In genomic region chr4:109201582-109202424, GRCm38 (mm10) we compare ENCODE assay signal across 8 mouse cellular contexts. TPM values are rescaled to one million over a fixed set of nuclear protein-coding genes. Genes with fewer than 3 reads are reported as not detected.
A peak's percentile ranks its signal among the peaks of the same experiment; 100 is the strongest.
DNase-seq lines count a peak whose midpoint lies in the region; ATAC-seq and TF ChIP-seq lines count a peak whose summit lies in the region.

Osbpl9 (minus strand) TSS chr4:109202272.

- H3K4me3 ChIP-seq in MEL (ENCODE audit: control insufficient read depth in 1 of 2, insufficient read depth in 1 of 2, low read depth in 2 of 2, low read length in 2 of 2), result peak within 1 kb of the TSS; percentile 82 to 83
- peak within 1 kb of the TSS; percentile 80 for H3K4me3 ChIP-seq in cerebellum, adult 2 months (replicated peaks; ENCODE audit: insufficient read depth, low read depth, low read length)
- H3K4me3 ChIP-seq in forebrain, postnatal 0 days (ENCODE audit: low read depth, low read length), result peak within 1 kb of the TSS; percentile 84
- H3K4me3 ChIP-seq in lung, embryonic 15.5 days, result peak within 1 kb of the TSS; percentile 74

- H3K4me1 ChIP-seq in MEL (ENCODE audit: control insufficient read depth in 1 of 2, insufficient read depth in 2 of 2, low read length in 2 of 2), result peaks cover 0 to 2% of the 10 kb centered on the region in 2 experiments; a peak in 2 of 4 replicates
- H3K4me1 ChIP-seq in cerebellum, adult 2 months (ENCODE audit: control insufficient read depth, insufficient read depth, low read length), result 0 out of 2 replicates have a peak, but pooled peaks cover 2% of the 10 kb centered on the region
- 0 out of 2 replicates have a peak, but pooled peaks cover 8% of the 10 kb centered on the region for H3K4me1 ChIP-seq in forebrain, postnatal 0 days (ENCODE audit: insufficient read depth)
- peaks cover 20% of the 10 kb centered on the region; the same call in 1 of the 2 replicates for H3K4me1 ChIP-seq in lung, embryonic 15.5 days

- TF ChIP-seq EP300 in MEL (IDR thresholded peaks at IDR 0.05; ENCODE audit: low read depth in 1 of 2, low read length in 2 of 2), result no peak

- peak within 1 kb of the TSS; percentile 88 for H3K4me2 ChIP-seq in forebrain, postnatal 0 days (ENCODE audit: low read depth)
- H3K4me2 ChIP-seq in lung, embryonic 15.5 days, result peak within 1 kb of the TSS; percentile 87

- ATAC-seq in forebrain, postnatal 0 days, result peak; percentile 97
- peak; percentile 99 for ATAC-seq in lung, embryonic 15.5 days (ENCODE audit: borderline replicate concordance, extremely low read depth, low FRiP score, low TSS enrichment)

- H3K9ac ChIP-seq in MEL (ENCODE audit: control insufficient read depth, low read depth, low read length, poor library complexity, severe bottlenecking), result peak within 1 kb of the TSS; percentile 66
- peak within 1 kb of the TSS; percentile 83 for H3K9ac ChIP-seq in forebrain, postnatal 0 days
- peak within 1 kb of the TSS; percentile 50 for H3K9ac ChIP-seq in lung, embryonic 15.5 days

- peaks cover 1 to 2% of the 10 kb centered on the region in 2 experiments; a peak in 2 of 4 replicates for H3K27me3 ChIP-seq in MEL (ENCODE audit: control insufficient read depth in 1 of 2, insufficient read depth in 2 of 2, low read length in 2 of 2)
- no peaks in the 10 kb centered on the region for H3K27me3 ChIP-seq in cerebellum, adult 2 months (ENCODE audit: control insufficient read depth, insufficient read depth, low read length)
- H3K27me3 ChIP-seq in forebrain, postnatal 0 days (ENCODE audit: insufficient read depth, low read length), result no peaks in the 10 kb centered on the region
- no peaks in the 10 kb centered on the region for H3K27me3 ChIP-seq in lung, embryonic 15.5 days

- no peaks in the 10 kb centered on the region for H3K79me2 ChIP-seq in MEL (ENCODE audit: control insufficient read depth, insufficient read depth, low read length, poor library complexity)

- peak; percentile 47 to 69; a peak in 3 of 4 replicates for TF ChIP-seq POLR2A in MEL (IDR thresholded peaks at IDR 0.05; ENCODE audit: control insufficient read depth in 1 of 2, insufficient read depth in 1 of 2, low read depth in 1 of 2, low read length in 2 of 2, poor library complexity in 1 of 2)
- TF ChIP-seq POLR2A in cerebellum, adult 2 months (IDR thresholded peaks at IDR 0.05; ENCODE audit: borderline replicate concordance, insufficient read depth, low read length), result peak; percentile 93

- H3K9me3 ChIP-seq in MEL (replicated peaks; ENCODE audit: insufficient read depth, low read length), result no peaks in the 10 kb centered on the region
- no peaks in the 10 kb centered on the region for H3K9me3 ChIP-seq in forebrain, postnatal 0 days (ENCODE audit: low read length)
- H3K9me3 ChIP-seq in lung, embryonic 15.5 days, result no peaks in the 10 kb centered on the region

- TF ChIP-seq CTCF in MEL (IDR thresholded peaks at IDR 0.05 in 2 of 3, conservative IDR thresholded peaks at IDR 0.05 in 1 of 3; ENCODE audit: control insufficient read depth in 1 of 3, insufficient read depth in 1 of 3, low read depth in 2 of 3, low read length in 3 of 3, poor library complexity in 1 of 3, severe bottlenecking in 1 of 3), result no peak
- no peak for TF ChIP-seq CTCF in cerebellum, adult 2 months (IDR thresholded peaks at IDR 0.05; ENCODE audit: borderline replicate concordance, insufficient read depth, low read depth, low read length)
- TF ChIP-seq CTCF in forebrain, postnatal 0 days (IDR thresholded peaks at IDR 0.05; ENCODE audit: low read depth), result peak; percentile 22; the same call in 1 of the 2 replicates

- peak; percentile 97 for DNase-seq in MEL (ENCODE audit: low read depth, low spot score)
- peak; percentile 96 to 99 for DNase-seq in cerebellum, adult 2 months
- DNase-seq in forebrain, postnatal 0 days, result peak; percentile 98
- DNase-seq in heart, postnatal 4 days, result peak; percentile 99
- peak; percentile 94 to 97 for DNase-seq in layer of hippocampus, adult 8-10 months (ENCODE audit: low spot score in 2 of 2)
- DNase-seq in ovary, adult 18-20 months (ENCODE audit: low spot score), result peak; percentile 95
- peak; percentile 97 for DNase-seq in thymus, postnatal 0 days (ENCODE audit: low spot score)

- WGBS in cerebellum, adult 2 months, result 1% methylated on average over 59 of the region's 59 CpGs
- WGBS in forebrain, postnatal 0 days, result under 1% methylated on average over 59 of the region's 59 CpGs
- under 1% methylated on average over 59 of the region's 59 CpGs for WGBS in lung, embryonic 15.5 days

- H3K36me3 ChIP-seq in MEL (ENCODE audit: control insufficient read depth in 1 of 2, insufficient read depth in 2 of 2, low read length in 2 of 2), result peaks cover 0 to 6% of the 10 kb centered on the region in 2 experiments; a peak in 2 of 4 replicates
- H3K36me3 ChIP-seq in forebrain, postnatal 0 days (ENCODE audit: insufficient read depth), result no peaks in the 10 kb centered on the region
- no peaks in the 10 kb centered on the region for H3K36me3 ChIP-seq in lung, embryonic 15.5 days

- peak within 1 kb of the TSS; percentile 59 for H3K27ac ChIP-seq in MEL (ENCODE audit: control insufficient read depth, low read depth, low read length)
- peak within 1 kb of the TSS; percentile 84 for H3K27ac ChIP-seq in cerebellum, adult 2 months (ENCODE audit: insufficient read depth, low read length)
- H3K27ac ChIP-seq in forebrain, postnatal 0 days (ENCODE audit: low read depth, low read length), result peak within 1 kb of the TSS; percentile 95
- peak within 1 kb of the TSS; percentile 97 for H3K27ac ChIP-seq in lung, embryonic 15.5 days

- no peak for TF ChIP-seq RAD21 in MEL (IDR thresholded peaks at IDR 0.05; ENCODE audit: low read depth, low read length)

TF ChIP-seq in MEL, 35 proteins besides CTCF, POLR2A, EP300 and RAD21 (continues in another document):
- TF ChIP-seq NELFE (IDR thresholded peaks at IDR 0.05; ENCODE audit: low read depth, low read length) (no peak; the same call in 1 of the 2 replicates), GABPA (IDR thresholded peaks at IDR 0.05; ENCODE audit: low read depth, low read length) (no peak), RCOR1 (IDR thresholded peaks at IDR 0.05; ENCODE audit: low read depth, low read length) (no peak), ETS1 (IDR thresholded peaks at IDR 0.05; ENCODE audit: low read depth, low read length) (peak; percentile 34; the same call in 1 of the 2 replicates), JUND (IDR thresholded peaks at IDR 0.05; ENCODE audit: low read depth, low read length) (no peak), MAZ (IDR thresholded peaks at IDR 0.05; ENCODE audit: low read depth, low read length) (0 out of 2 replicates have a peak, but pooled peaks have one; percentile 47), MEF2A (IDR thresholded peaks at IDR 0.05; ENCODE audit: extremely low read depth, insufficient replicate concordance, low read depth, low read length, poor library complexity, severe bottlenecking) (no peak), MYB (IDR thresholded peaks at IDR 0.05; ENCODE audit: low read depth, low read length) (no peak), BHLHE40 (IDR thresholded peaks at IDR 0.05; ENCODE audit: borderline replicate concordance, low read depth, low read length) (no peak), HCFC1 (IDR thresholded peaks at IDR 0.05; ENCODE audit: low read depth, low read length) (0 out of 2 replicates have a peak, but pooled peaks have one; percentile 64), MAX (IDR thresholded peaks at IDR 0.05; ENCODE audit: low read length) (peak; percentile 71; the same call in 1 of the 2 replicates), CHD2 (IDR thresholded peaks at IDR 0.05; ENCODE audit: low read length) (no peak), ZC3H11A (IDR thresholded peaks at IDR 0.05; ENCODE audit: low read depth, low read length) (no peak), USF1 (IDR thresholded peaks at IDR 0.05; ENCODE audit: low read depth, low read length) (no peak), CHD1 (IDR thresholded peaks at IDR 0.05; ENCODE audit: low read depth, low read length) (no peak), E2F4 (IDR thresholded peaks at IDR 0.05; ENCODE audit: borderline replicate concordance, low read depth, low read length) (no peak), ELF1 (IDR thresholded peaks at IDR 0.05; ENCODE audit: low read depth, low read length) (0 out of 2 replicates have a peak, but pooled peaks have one; percentile 31), GATA1 (IDR thresholded peaks at IDR 0.05; ENCODE audit: low read depth, low read length) (no peak), TCF12 (IDR thresholded peaks at IDR 0.05; ENCODE audit: low read depth, low read length) (no peak), MYC (IDR thresholded peaks at IDR 0.05; ENCODE audit: low read depth, low read length) (no peak), MXI1 (IDR thresholded peaks at IDR 0.05; ENCODE audit: low read depth, low read length) (peak; percentile 94), NRF1 (IDR thresholded peaks at IDR 0.05; ENCODE audit: insufficient read depth, low read depth, low read length, poor library complexity, severe bottlenecking) (no peak; the same call in 1 of the 2 replicates), SIN3A (IDR thresholded peaks at IDR 0.05; ENCODE audit: low read length) (peak; percentile 18), TBP (IDR thresholded peaks at IDR 0.05; ENCODE audit: low read depth, low read length) (peak; percentile 88), UBTF (IDR thresholded peaks at IDR 0.05; ENCODE audit: borderline replicate concordance, insufficient read depth, low read depth, low read length) (no peak), MAFK (IDR thresholded peaks at IDR 0.05; ENCODE audit: borderline replicate concordance, low read depth, low read length) (no peak), TAL1 (IDR thresholded peaks at IDR 0.05; ENCODE audit: low read length) (no peak), ZNF384 (IDR thresholded peaks at IDR 0.05; ENCODE audit: low read depth, low read length) (no peak), USF2 (IDR thresholded peaks at IDR 0.05; ENCODE audit: borderline replicate concordance in 1 of 2, insufficient read depth in 1 of 2, low read depth in 1 of 2, low read length in 2 of 2) (no peak), POLR2AphosphoS2 (IDR thresholded peaks at IDR 0.05; ENCODE audit: low read length) (no peak; the same call in 1 of the 2 replicates)

RNA-seq across cellular contexts. Expression of gene Osbpl9, which starts in this region (rescaled TPM):
- total RNA-seq in MEL (2012; rRNA removed), result 14.9 and 19.7 TPM in 2 replicates
- 10 to 100 TPM in 1 of 2 experiments, not detected in 1; 42.6 TPM for polyA plus RNA-seq in MEL (2012; ENCODE audit: insufficient read depth in 1 of 2, insufficient read length in 2 of 2, low read depth in 1 of 2, low replicate concordance in 2 of 2, missing spikeins in 1 of 2)
- 113 and 120 TPM in 2 replicates for polyA plus RNA-seq in cerebellum, adult 2 months (2012; rRNA removed)
- 67.0 and 86.4 TPM in 2 replicates for total RNA-seq in forebrain, postnatal 0 days (2014; rRNA removed)
- 42.3 and 53.6 TPM in 2 replicates for polyA plus RNA-seq in forebrain, postnatal 0 days (2015; fragmentation: Nextera tagmentation; extraction: Ambion mirVana)
- total RNA-seq in heart, postnatal 4 days (2021), result 10 to 100 TPM; 71.7 to 73.4 TPM
- 10 to 100 TPM; 48.2 to 59.2 (median 56.3) TPM for total RNA-seq in layer of hippocampus, adult 8-10 months (2022)
- polyA plus RNA-seq in lung, embryonic 15.5 days (2015; fragmentation: Nextera tagmentation; extraction: Ambion mirVana), result 65.2 and 67.3 TPM in 2 replicates
- 64.4 and 65.7 TPM in 2 replicates for polyA plus RNA-seq in thymus, postnatal 0 days (2015; fragmentation: Nextera tagmentation; extraction: Ambion mirVana)

Comparison
In these comparisons a context has a peak if more than half of its experiments do, and no peak if none do; other contexts are left out.
1. Peak in every context shown above with its lines: DNase-seq, ATAC-seq, H3K4me3 ChIP-seq and H3K27ac ChIP-seq.